Mouse (Mus musculus) megakaryocyte, embryonic 14.5 days (primary cell): ENCODE results near the gene B4galt5. TPM values are rescaled to one million over a fixed set of nuclear protein-coding genes. Genes with fewer than 3 reads are reported as not detected.

Experiments
- H3K27me3 ChIP-seq: replicated peaks from 2 replicates; pipeline ENCODE3; 2012; ENCODE audit warnings: inconsistent platforms
- H3K36me3 ChIP-seq: replicated peaks from 2 replicates; pipeline ENCODE3; 2012; ENCODE audit warnings: low read length, inconsistent platforms, mixed read lengths
- H3K4me1 ChIP-seq: 2 replicates; pipeline ENCODE4 v1.6.1; 2012; ENCODE audit warnings: inconsistent platforms
- H3K4me3 ChIP-seq: replicated peaks from 2 replicates; pipeline ENCODE3; 2012; ENCODE audit warnings: moderate library complexity, mild to moderate bottlenecking, inconsistent platforms
- H3K9me3 ChIP-seq: 2 replicates; pipeline ENCODE4 v1.6.1; 2012; ENCODE audit warnings: inconsistent platforms
- FLI1 ChIP-seq: IDR thresholded peaks from 2 replicates; pipeline ENCODE4 v1.6.1; 2012; ENCODE audit warnings: low read length, inconsistent platforms, mixed read lengths
- GATA1 ChIP-seq: IDR thresholded peaks from 3 replicates; pipeline ENCODE4 v1.6.1; 2012; ENCODE audit warnings: mixed read lengths, low read length, inconsistent platforms, borderline replicate concordance
- polyA plus RNA-seq: library from polyadenylated mRNA; stranded (reverse); fragments of >175 nt; gene quantifications from 2 replicates; pipeline ENCODE4 v1.2.3, GENCODE M21; 2012; ENCODE audit warnings: low replicate concordance; ENCODE audit not compliant: insufficient read depth

B4galt5 gene
- polyA plus RNA-seq, 1 experiment: 3.7 TPM

GRCm38 (mm10) chr2:167326582-167326981 is 22.4 kb downstream of the B4galt5 start:
- peaks cover 7% of the 10 kb centered on the region for H3K4me1 ChIP-seq

GRCm38 (mm10) chr2:167324151-167324930 is 24.6 kb downstream of the B4galt5 start:
- TF ChIP-seq GATA1 (no peak), FLI1 (no peak)
- H3K4me1 ChIP-seq: peaks cover 15% of the 10 kb centered on the region
- no peaks in the 10 kb centered on the region for H3K9me3 ChIP-seq

More at GRCm38 (mm10) chr2:167326582-167326981, 22.4 kb downstream of the B4galt5 start:
- peaks cover 20% of the 10 kb centered on the region for H3K27me3 ChIP-seq
- H3K4me3 ChIP-seq: no peak overlapping the region
- no peaks in the 10 kb centered on the region for H3K9me3 ChIP-seq
- H3K36me3 ChIP-seq: no peaks in the 10 kb centered on the region
- no peak for TF ChIP-seq GATA1
- TF ChIP-seq FLI1: no peak

GRCm38 (mm10) chr2:167323116-167323515 is 25.9 kb downstream of the B4galt5 start:
- no peak for TF ChIP-seq GATA1
- Histone ChIP-seq H3K4me3 (no peak overlapping the region), H3K27me3 (peaks cover 16% of the 10 kb centered on the region), H3K4me1 (peaks cover 24% of the 10 kb centered on the region), H3K36me3 (no peaks in the 10 kb centered on the region), H3K9me3 (no peaks in the 10 kb centered on the region)

More at GRCm38 (mm10) chr2:167324151-167324930, 24.6 kb downstream of the B4galt5 start:
- no peak overlapping the region for H3K4me3 ChIP-seq
- H3K36me3 ChIP-seq: no peaks in the 10 kb centered on the region
- H3K27me3 ChIP-seq: peaks cover 16% of the 10 kb centered on the region

GRCm38 (mm10) chr2:167321372-167321771 is 27.6 kb downstream of the B4galt5 start:
- peaks cover 25% of the 10 kb centered on the region for H3K4me1 ChIP-seq
- H3K9me3 ChIP-seq: no peaks in the 10 kb centered on the region
- no peak for TF ChIP-seq FLI1
- TF ChIP-seq GATA1: no peak
- H3K36me3 ChIP-seq: no peaks in the 10 kb centered on the region
- H3K27me3 ChIP-seq: peaks cover 17% of the 10 kb centered on the region
- no peak overlapping the region for H3K4me3 ChIP-seq

GRCm38 (mm10) chr2:167318981-167319380 is 30.0 kb downstream of the B4galt5 start:
- H3K4me3 ChIP-seq: peak overlapping the region; percentile 43
- H3K9me3 ChIP-seq: no peaks in the 10 kb centered on the region
- peaks cover 48% of the 10 kb centered on the region for H3K4me1 ChIP-seq
- peaks cover 25% of the 10 kb centered on the region for H3K27me3 ChIP-seq
- H3K36me3 ChIP-seq: no peaks in the 10 kb centered on the region
- TF ChIP-seq FLI1 (no peak), GATA1 (no peak)

- no peak for TF ChIP-seq GATA1
- no peak for TF ChIP-seq FLI1
- Histone ChIP-seq H3K4me1 (peaks cover 65% of the 10 kb centered on the region), H3K36me3 (peaks cover 2% of the 10 kb centered on the region), H3K27me3 (peaks cover 37% of the 10 kb centered on the region), H3K4me3 (no peak overlapping the region), H3K9me3 (no peaks in the 10 kb centered on the region; the same call in 1 of the 2 replicates)
These were observed 32.2 kb downstream of the B4galt5 start for GRCm38 (mm10) chr2:167316724-167317187.

- Histone ChIP-seq H3K36me3 (peaks cover 21% of the 10 kb centered on the region), H3K4me1 (peaks cover 58% of the 10 kb centered on the region)
These were observed 34.5 kb downstream of the B4galt5 start for GRCm38 (mm10) chr2:167314491-167314890.

GRCm38 (mm10) chr2:167313501-167314326 is 35.3 kb downstream of the B4galt5 start:
- Histone ChIP-seq H3K27me3 (peaks cover 49% of the 10 kb centered on the region), H3K4me1 (peaks cover 50% of the 10 kb centered on the region), H3K9me3 (no peaks in the 10 kb centered on the region; the same call in 1 of the 2 replicates), H3K36me3 (peaks cover 29% of the 10 kb centered on the region), H3K4me3 (no peak overlapping the region)
- no peak for TF ChIP-seq FLI1

More at GRCm38 (mm10) chr2:167314491-167314890, 34.5 kb downstream of the B4galt5 start:
- Histone ChIP-seq H3K9me3 (no peaks in the 10 kb centered on the region; the same call in 1 of the 2 replicates), H3K27me3 (peaks cover 43% of the 10 kb centered on the region), H3K4me3 (no peak overlapping the region)
- TF ChIP-seq FLI1: no peak
- TF ChIP-seq GATA1: no peak

- H3K27me3 ChIP-seq: peaks cover 38% of the 10 kb centered on the region
- no peak overlapping the region for H3K4me3 ChIP-seq
- peaks cover 59% of the 10 kb centered on the region for H3K36me3 ChIP-seq
- peaks cover 50% of the 10 kb centered on the region for H3K4me1 ChIP-seq
- H3K9me3 ChIP-seq: no peaks in the 10 kb centered on the region; the same call in 1 of the 2 replicates
- no peak for TF ChIP-seq FLI1
- TF ChIP-seq GATA1: no peak
These were observed 38.9 kb downstream of the B4galt5 start for GRCm38 (mm10) chr2:167310121-167310520.
